Mouse (Mus musculus) midbrain, embryonic 14.5 days (tissue): ENCODE data around the gene Aoc1. TPM values are rescaled to one million over a fixed set of nuclear protein-coding genes. Genes with fewer than 3 reads are reported as not detected.

Experiments
- ATAC-seq: fragments of 200-750 bp; cut with Nextera tagmentation; 2 replicates; pipeline ENCODE4 v1.8.0; 2017; ENCODE audit warnings: moderate number of reproducible peaks, moderate library complexity; ENCODE audit not compliant: low FRiP score, low TSS enrichment
- DNase-seq: peaks from one replicate; pipeline ENCODE4 v3.0.0-alpha.2; 2015
- H3K27ac ChIP-seq: fragments of 300-500 bp; sonication (generic); replicated peaks from 2 replicates; pipeline ENCODE4 v1.5.1; 2014; ENCODE audit warnings: mild to moderate bottlenecking, low read depth, low read length, moderate library complexity
- H3K27me3 ChIP-seq: fragments of 300-500 bp; sonication (generic); 2 replicates; pipeline ENCODE4 v1.6.1; 2014; ENCODE audit warnings: low read length, control low read depth, mixed read lengths; ENCODE audit not compliant: control insufficient read depth, insufficient read depth
- H3K36me3 ChIP-seq: fragments of 300-500 bp; sonication (generic); 2 replicates; pipeline ENCODE4 v1.6.1; 2014; ENCODE audit warnings: low read length, control low read depth; ENCODE audit not compliant: control insufficient read depth, insufficient read depth
- H3K4me1 ChIP-seq: fragments of 300-500 bp; sonication (generic); 2 replicates; pipeline ENCODE4 v1.6.1; 2014; ENCODE audit warnings: mild to moderate bottlenecking, antibody characterized with exemption, low read length, control low read depth; ENCODE audit not compliant: control insufficient read depth, insufficient read depth
- H3K4me2 ChIP-seq: fragments of 300-500 bp; sonication (generic); 2 replicates; pipeline ENCODE4 v1.6.1; 2014; ENCODE audit warnings: mild to moderate bottlenecking, low read length, moderate library complexity
- H3K4me3 ChIP-seq: fragments of 300-500 bp; sonication (generic); replicated peaks from 2 replicates; pipeline ENCODE4 v1.5.1; 2014; ENCODE audit warnings: low read depth, low read length
- H3K9ac ChIP-seq: fragments of 300-500 bp; sonication (generic); replicated peaks from 2 replicates; pipeline ENCODE4 v1.6.1; 2014; ENCODE audit warnings: mild to moderate bottlenecking, low read length, moderate library complexity
- H3K9me3 ChIP-seq: fragments of 300-500 bp; sonication (generic); 2 replicates; pipeline ENCODE4 v1.6.1; 2016; ENCODE audit warnings: low read length, control low read depth, mixed read lengths; ENCODE audit not compliant: control insufficient read depth
- WGBS: fragments of 180-500 bp; shearing (Covaris S2); extraction: QIAGEN DNeasy Blood & Tissue Kit; methylation state at CpG from one replicate; pipeline ENCODE4 v1.1.7; 2014; 5-methylcytosine and 5-hydroxymethylcytosine counted together
- polyA plus RNA-seq: library from polyadenylated mRNA; unstranded; fragments of >200 nt; fragmentation: Nextera tagmentation; extraction: Ambion mirVana; gene quantifications from 2 replicates; pipeline ENCODE4 v1.2.1, GENCODE M21; 2014

Gene Aoc1
- polyA plus RNA-seq, 1 experiment from 2014 or later, result not detected

GRCm38 (mm10) chr6:48954946-48955345 is 82.2 kb downstream of the Aoc1 start:
- H3K27ac ChIP-seq, result no peak overlapping the region
- no peak for ATAC-seq
- no peak overlapping the region for H3K4me2 ChIP-seq
- H3K36me3 ChIP-seq, result no peaks in the 10 kb centered on the region
- peak; percentile 71 for DNase-seq
- H3K27me3 ChIP-seq, result no peaks in the 10 kb centered on the region
- H3K9me3 ChIP-seq, result no peaks in the 10 kb centered on the region
- no peak overlapping the region for H3K9ac ChIP-seq
- H3K4me3 ChIP-seq, result no peak overlapping the region
- H3K4me1 ChIP-seq, result no peaks in the 10 kb centered on the region
- 42% methylated on average over 1 of the region's 1 CpGs for WGBS

GRCm38 (mm10) chr6:48956785-48957184 is 84.1 kb downstream of the Aoc1 start:
- Histone ChIP-seq H3K4me3 (no peak overlapping the region), H3K9me3 (no peaks in the 10 kb centered on the region)
- WGBS, result 91% methylated on average over 4 of the region's 4 CpGs

GRCm38 (mm10) chr6:48958053-48958452 is 85.4 kb downstream of the Aoc1 start:
- no peak overlapping the region for H3K4me2 ChIP-seq
- no peaks in the 10 kb centered on the region for H3K9me3 ChIP-seq
- 55% methylated on average over 1 of the region's 1 CpGs for WGBS
- no peak overlapping the region for H3K4me3 ChIP-seq
- H3K4me1 ChIP-seq, result no peaks in the 10 kb centered on the region
- H3K36me3 ChIP-seq, result no peaks in the 10 kb centered on the region
- DNase-seq (peak; percentile 66), ATAC-seq (no peak)
- H3K9ac ChIP-seq, result no peak overlapping the region
- H3K27me3 ChIP-seq, result no peaks in the 10 kb centered on the region
- H3K27ac ChIP-seq, result no peak overlapping the region

More at GRCm38 (mm10) chr6:48956785-48957184, 84.1 kb downstream of the Aoc1 start:
- H3K9ac ChIP-seq, result no peak overlapping the region
- H3K36me3 ChIP-seq, result no peaks in the 10 kb centered on the region
- no peaks in the 10 kb centered on the region for H3K4me1 ChIP-seq
- H3K27me3 ChIP-seq, result no peaks in the 10 kb centered on the region
- no peak overlapping the region for H3K4me2 ChIP-seq
- no peak overlapping the region for H3K27ac ChIP-seq
- no peak for ATAC-seq
- DNase-seq, result no peak

Other genes starting within 250 kb of the Aoc1 start
- gene AI854703, start 246.1 kb upstream of the Aoc1 start, polyA plus RNA-seq, result 14.2 and 17.8 TPM in 2 replicates
- 0.17 and 0.32 TPM in 2 replicates for gene Gimap8, start 225.7 kb upstream of the Aoc1 start, polyA plus RNA-seq
- 0.98 and 2.1 TPM in 2 replicates for gene Gimap9, start 196.8 kb upstream of the Aoc1 start, polyA plus RNA-seq
- 0.63 and 1.4 TPM in 2 replicates for gene Gimap4, start 188.3 kb upstream of the Aoc1 start, polyA plus RNA-seq
- 3.9 and 8.0 TPM in 2 replicates for gene Gimap6, start 164.7 kb upstream of the Aoc1 start, polyA plus RNA-seq
- gene Gm28053, start 154.3 kb upstream of the Aoc1 start, polyA plus RNA-seq, result 1.00 TPM in 1 of 2 replicates, not detected in the other
- not detected in 2 replicates for gene Gimap7, start 154.3 kb upstream of the Aoc1 start, polyA plus RNA-seq
- gene Gimap1, start 133.8 kb upstream of the Aoc1 start, polyA plus RNA-seq, result 2.8 and 5.2 TPM in 2 replicates
- gene Gimap5, start 126.7 kb upstream of the Aoc1 start, polyA plus RNA-seq, result 0.71 and 0.78 TPM in 2 replicates
- not detected in 2 replicates for gene Gimap3, start 102.0 kb upstream of the Aoc1 start, polyA plus RNA-seq
- 11.1 and 17.2 TPM in 2 replicates for gene Tmem176a, start 32.0 kb upstream of the Aoc1 start, polyA plus RNA-seq
- 89.8 and 96.7 TPM in 2 replicates for gene Tmem176b, start 31.4 kb upstream of the Aoc1 start, polyA plus RNA-seq
- gene 1600015I10Rik, start 57.0 kb downstream of the Aoc1 start, polyA plus RNA-seq, result not detected in 2 replicates
- not detected in 2 replicates for gene Doxl2, start 102.1 kb downstream of the Aoc1 start, polyA plus RNA-seq
- gene Svs1, start 114.0 kb downstream of the Aoc1 start, polyA plus RNA-seq, result not detected in 2 replicates
- 0.09 and 1.2 TPM in 2 replicates for gene Gpnmb, start 163.7 kb downstream of the Aoc1 start, polyA plus RNA-seq
- gene Malsu1, start 200.9 kb downstream of the Aoc1 start, polyA plus RNA-seq, result 62.7 and 78.8 TPM in 2 replicates